Mouse (Mus musculus) MEL (cell line): Measurements from ENCODE around the gene Kat8.

Experiments used
- CTCF ChIP-seq, 3 experiments: IDR thresholded peaks in 2 of 3; conservative IDR thresholded peaks in 1 of 3; 2 replicates each; pipeline ENCODE4 v1.5.1; 2011 to 2012; ENCODE audit warnings: low read length in 3 of 3, low read depth in 2 of 3, mild to moderate bottlenecking in 2 of 3, improper control_type of control experiment in 1 of 3, inconsistent platforms in 1 of 3, mixed read lengths in 1 of 3, moderate library complexity in 1 of 3; ENCODE audit not compliant: control insufficient read depth in 1 of 3, insufficient read depth in 1 of 3, poor library complexity in 1 of 3, severe bottlenecking in 1 of 3
- GABPA ChIP-seq: IDR thresholded peaks from 2 replicates; pipeline ENCODE4 v1.6.1; 2012; ENCODE audit warnings: low read depth, mild to moderate bottlenecking, inconsistent platforms, low read length, improper control_type of control experiment, moderate library complexity
- HCFC1 ChIP-seq: IDR thresholded peaks from 2 replicates; pipeline ENCODE4 v1.6.1; 2012; ENCODE audit warnings: low read depth, mild to moderate bottlenecking, inconsistent platforms, low read length, improper control_type of control experiment, moderate library complexity
- JUND ChIP-seq: IDR thresholded peaks from 2 replicates; pipeline ENCODE4 v1.6.1; 2011; ENCODE audit warnings: low read depth, mild to moderate bottlenecking, improper control_type of control experiment, low read length
- MAX ChIP-seq: IDR thresholded peaks from 2 replicates; pipeline ENCODE4 v1.6.1; 2011; ENCODE audit warnings: low read length, improper control_type of control experiment
- MYC ChIP-seq: IDR thresholded peaks from 2 replicates; pipeline ENCODE4 v1.6.1; 2011; ENCODE audit warnings: low read depth, mild to moderate bottlenecking, low read length, improper control_type of control experiment, moderate library complexity
- POLR2A ChIP-seq, 2 experiments: IDR thresholded peaks; 2 replicates each; pipeline ENCODE4 v1.6.1; 2011 to 2012; ENCODE audit warnings: low read length in 2 of 2, mild to moderate bottlenecking in 2 of 2, control low read depth in 1 of 2, improper control_type of control experiment in 1 of 2, low read depth in 1 of 2, moderate library complexity in 1 of 2; ENCODE audit not compliant: control insufficient read depth in 1 of 2, insufficient read depth in 1 of 2, poor library complexity in 1 of 2
- POLR2AphosphoS2 ChIP-seq: IDR thresholded peaks from 2 replicates; pipeline ENCODE4 v1.6.1; 2011; ENCODE audit warnings: low read length, improper control_type of control experiment
- RAD21 ChIP-seq: IDR thresholded peaks from 2 replicates; pipeline ENCODE4 v1.6.1; 2011; ENCODE audit warnings: mild to moderate bottlenecking, low read depth, low read length, improper control_type of control experiment
- SMC3 ChIP-seq: IDR thresholded peaks from 2 replicates; pipeline ENCODE4 v1.6.1; 2011; ENCODE audit warnings: low read depth, low read length, improper control_type of control experiment
- USF1 ChIP-seq: IDR thresholded peaks from 2 replicates; pipeline ENCODE4 v1.6.1; 2014; ENCODE audit warnings: low read depth, mild to moderate bottlenecking, inconsistent platforms, low read length, improper control_type of control experiment, moderate library complexity
- USF2 ChIP-seq, 2 experiments: IDR thresholded peaks; 2 replicates each; pipeline ENCODE4 v1.6.1; 2011 to 2012; ENCODE audit warnings: improper control_type of control experiment in 2 of 2, low read length in 2 of 2, borderline replicate concordance in 1 of 2, inconsistent platforms in 1 of 2, low read depth in 1 of 2, mild to moderate bottlenecking in 1 of 2; ENCODE audit not compliant: insufficient read depth in 1 of 2

DNA sequence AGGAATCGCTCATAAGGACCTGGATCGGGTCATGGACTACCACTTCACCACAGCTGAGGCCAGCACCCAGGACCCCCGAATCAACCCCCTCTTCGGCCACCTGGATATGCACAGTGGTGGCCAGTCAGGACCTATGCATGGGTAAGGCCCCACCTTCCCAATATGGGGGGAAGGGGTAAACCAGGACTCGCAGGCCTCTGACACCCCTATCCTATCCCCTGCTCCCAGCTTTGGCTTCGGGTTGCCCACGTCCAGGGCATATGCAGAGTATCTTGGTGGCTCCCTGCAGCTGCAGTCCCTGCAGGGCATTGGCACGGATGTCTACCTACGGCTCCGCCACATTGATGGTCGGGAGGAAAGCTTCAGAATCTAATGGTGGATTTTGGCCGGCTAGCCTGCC lies 4.4 kb upstream of the Kat8 start:
- no peak for TF ChIP-seq GABPA
- no peak for TF ChIP-seq POLR2A (IDR thresholded peaks at IDR 0.05; ENCODE audit: control insufficient read depth in 1 of 2, insufficient read depth in 1 of 2, low read depth in 1 of 2, low read length in 2 of 2, poor library complexity in 1 of 2)
- no peak for TF ChIP-seq CTCF (IDR thresholded peaks at IDR 0.05 in 2 of 3, conservative IDR thresholded peaks at IDR 0.05 in 1 of 3; ENCODE audit: control insufficient read depth in 1 of 3, insufficient read depth in 1 of 3, low read depth in 2 of 3, low read length in 3 of 3, poor library complexity in 1 of 3, severe bottlenecking in 1 of 3)
- TF ChIP-seq MAX: no peak
- TF ChIP-seq SMC3: no peak
- no peak for TF ChIP-seq MYC
- TF ChIP-seq HCFC1: no peak
- TF ChIP-seq RAD21: no peak
- TF ChIP-seq POLR2AphosphoS2: no peak
- TF ChIP-seq USF2 (IDR thresholded peaks at IDR 0.05; ENCODE audit: borderline replicate concordance in 1 of 2, insufficient read depth in 1 of 2, low read depth in 1 of 2, low read length in 2 of 2): no peak
- TF ChIP-seq JUND: no peak
- TF ChIP-seq USF1: no peak
